17 mouse cellular contexts compared by ENCODE assay signal in genomic region chr7:127004122-127004875, GRCm38 (mm10). TPM values are rescaled to one million over a fixed set of nuclear protein-coding genes. Genes with fewer than 3 reads are reported as not detected.
A peak's percentile ranks its signal among the peaks of the same experiment; 100 is the strongest.
DNase-seq lines count a peak whose midpoint lies in the region; ATAC-seq and TF ChIP-seq lines count a peak whose summit lies in the region.
"Had no signal": no experiment of that assay in that cellular context is flagged by ENCODE, and none has a peak within 500 bp of the region (broad histone marks: within the 10 kb centered on the region; RNA-seq: fewer than 3 reads in every experiment).

No protein-coding gene starts in this region.

- H3K4me2 ChIP-seq in heart, postnatal 0 days (ENCODE audit: low read depth, low read length) = no peak overlapping the region
- H3K4me2 ChIP-seq in liver, postnatal 0 days (ENCODE audit: low read depth, low read length) = no peak overlapping the region
- no peak overlapping the region for H3K4me2 ChIP-seq in liver, embryonic 11.5 days
- H3K4me2 ChIP-seq: hindbrain, embryonic 15.5 days; liver, embryonic 15.5 days; midbrain, embryonic 12.5 days had no signal

- H3K4me3 ChIP-seq in heart, postnatal 0 days (ENCODE audit: low read depth, low read length) = no peak overlapping the region
- H3K4me3 ChIP-seq in liver, postnatal 0 days (ENCODE audit: low read depth, low read length) = no peak overlapping the region
- no peak overlapping the region for H3K4me3 ChIP-seq in liver, embryonic 11.5 days (ENCODE audit: low read depth, low read length)
- H3K4me3 ChIP-seq in ES-Bruce4 (ENCODE audit: low read depth, low read length) = no peak overlapping the region
- H3K4me3 ChIP-seq in small intestine, adult 2 months (ENCODE audit: low read depth, low read length) = no peak overlapping the region
- H3K4me3 ChIP-seq in thymus, adult 2 months (ENCODE audit: control insufficient read depth, insufficient read depth, low read length) = no peak overlapping the region
- H3K4me3 ChIP-seq: heart, embryonic 10.5 days; hindbrain, embryonic 15.5 days; liver, embryonic 15.5 days; midbrain, embryonic 12.5 days had no signal

- TF ChIP-seq EP300 in heart, postnatal 0 days (IDR thresholded peaks at IDR 0.05; ENCODE audit: low read depth) = no peak
- TF ChIP-seq EP300 in liver, postnatal 0 days (IDR thresholded peaks at IDR 0.05; ENCODE audit: low read depth) = no peak
- 0 out of 2 replicates have a peak, but pooled peaks have one; percentile 39 for TF ChIP-seq EP300 in ES-Bruce4 (IDR thresholded peaks at IDR 0.05; ENCODE audit: insufficient read depth, low read depth, low read length)

- peak; percentile 4; the same call in 1 of the 2 replicates for TF ChIP-seq CTCF in heart, postnatal 0 days (IDR thresholded peaks at IDR 0.05; ENCODE audit: low read depth)
- TF ChIP-seq CTCF in liver, postnatal 0 days (IDR thresholded peaks at IDR 0.05; ENCODE audit: low read depth) = peak; percentile 54
- TF ChIP-seq CTCF in ES-Bruce4 (IDR thresholded peaks at IDR 0.05; ENCODE audit: low read depth, low read length) = no peak
- TF ChIP-seq CTCF in small intestine, adult 2 months (IDR thresholded peaks at IDR 0.05; ENCODE audit: extremely low read depth, insufficient read length, insufficient replicate concordance, low read depth, low read length) = no peak
- no peak for TF ChIP-seq CTCF in thymus, adult 2 months (IDR thresholded peaks at IDR 0.05; ENCODE audit: borderline replicate concordance, control insufficient read depth, extremely low read depth, insufficient read depth, low read length, poor library complexity)

- no peaks in the 10 kb centered on the region for H3K27me3 ChIP-seq in heart, postnatal 0 days (ENCODE audit: control insufficient read depth, insufficient read depth, low read length)
- H3K27me3 ChIP-seq in liver, postnatal 0 days (ENCODE audit: insufficient read depth, low read length) = no peaks in the 10 kb centered on the region
- H3K27me3 ChIP-seq in liver, embryonic 11.5 days (replicated peaks; ENCODE audit: control insufficient read depth, insufficient read depth, low read length) = no peaks in the 10 kb centered on the region
- H3K27me3 ChIP-seq in ES-Bruce4 (ENCODE audit: control insufficient read depth, insufficient read depth, low read length, poor library complexity, severe bottlenecking) = no peaks in the 10 kb centered on the region
- no peaks in the 10 kb centered on the region for H3K27me3 ChIP-seq in small intestine, adult 2 months (ENCODE audit: control insufficient read depth, insufficient read depth, low read length)
- H3K27me3 ChIP-seq in thymus, adult 2 months (ENCODE audit: control insufficient read depth, insufficient read depth, low read length) = no peaks in the 10 kb centered on the region
- H3K27me3 ChIP-seq: hindbrain, embryonic 15.5 days; liver, embryonic 15.5 days; midbrain, embryonic 12.5 days; Patski had no signal

- no peak overlapping the region for H3K9ac ChIP-seq in heart, postnatal 0 days (replicated peaks; ENCODE audit: low read depth, low read length)
- H3K9ac ChIP-seq in liver, postnatal 0 days (replicated peaks) = no peak overlapping the region
- H3K9ac ChIP-seq in liver, embryonic 11.5 days (ENCODE audit: low read depth, low read length) = no peak overlapping the region
- 0 out of 2 replicates have a peak overlapping the region, but pooled peaks have one; percentile 34 for H3K9ac ChIP-seq in ES-Bruce4 (ENCODE audit: low read depth, poor library complexity, severe bottlenecking)
- H3K9ac ChIP-seq: hindbrain, embryonic 15.5 days; liver, embryonic 15.5 days; midbrain, embryonic 12.5 days had no signal

- H3K27ac ChIP-seq in heart, postnatal 0 days (ENCODE audit: low read depth) = no peak overlapping the region
- no peak overlapping the region for H3K27ac ChIP-seq in liver, postnatal 0 days (ENCODE audit: low read depth)
- H3K27ac ChIP-seq in liver, embryonic 11.5 days (ENCODE audit: low read depth, low read length) = no peak overlapping the region
- H3K27ac ChIP-seq in ES-Bruce4 (ENCODE audit: insufficient read depth, low read length) = peak overlapping the region; percentile 74
- H3K27ac ChIP-seq in small intestine, adult 2 months (ENCODE audit: insufficient read depth, low read depth, low read length) = peak overlapping the region; percentile 17
- no peak overlapping the region for H3K27ac ChIP-seq in thymus, adult 2 months (ENCODE audit: control insufficient read depth, insufficient read depth, low read length)
- H3K27ac ChIP-seq: heart, embryonic 10.5 days; hindbrain, embryonic 15.5 days; liver, embryonic 15.5 days; midbrain, embryonic 12.5 days had no signal

- H3K9me3 ChIP-seq in heart, postnatal 0 days (replicated peaks; ENCODE audit: control insufficient read depth, low read length) = no peaks in the 10 kb centered on the region
- no peaks in the 10 kb centered on the region for H3K9me3 ChIP-seq in liver, postnatal 0 days (ENCODE audit: low read length)
- no peaks in the 10 kb centered on the region for H3K9me3 ChIP-seq in liver, embryonic 11.5 days (ENCODE audit: control insufficient read depth, low read length)
- no peaks in the 10 kb centered on the region for H3K9me3 ChIP-seq in ES-Bruce4 (replicated peaks; ENCODE audit: control insufficient read depth, insufficient read depth, low read length, poor library complexity, severe bottlenecking)
- H3K9me3 ChIP-seq: heart, embryonic 10.5 days; hindbrain, embryonic 15.5 days; liver, embryonic 15.5 days; midbrain, embryonic 12.5 days had no signal

- H3K36me3 ChIP-seq in heart, postnatal 0 days (replicated peaks; ENCODE audit: control insufficient read depth, insufficient read depth, low read length) = peaks cover 6% of the 10 kb centered on the region
- H3K36me3 ChIP-seq in liver, postnatal 0 days (replicated peaks; ENCODE audit: insufficient read depth, low read length) = no peaks in the 10 kb centered on the region; the same call in 1 of the 2 replicates
- no peaks in the 10 kb centered on the region for H3K36me3 ChIP-seq in liver, embryonic 11.5 days (ENCODE audit: control insufficient read depth, insufficient read depth, low read length)
- no peaks in the 10 kb centered on the region for H3K36me3 ChIP-seq in ES-Bruce4 (ENCODE audit: control insufficient read depth, insufficient read depth, low read length, poor library complexity, severe bottlenecking)
- H3K36me3 ChIP-seq in small intestine, adult 2 months (ENCODE audit: control insufficient read depth, insufficient read depth, low read length) = peaks cover 24% of the 10 kb centered on the region
- no peaks in the 10 kb centered on the region for H3K36me3 ChIP-seq in thymus, adult 2 months (ENCODE audit: control insufficient read depth, insufficient read depth, low read length)
- H3K36me3 ChIP-seq: hindbrain, embryonic 15.5 days; liver, embryonic 15.5 days; midbrain, embryonic 12.5 days had no signal

- peaks cover 20% of the 10 kb centered on the region for H3K4me1 ChIP-seq in heart, postnatal 0 days (ENCODE audit: control insufficient read depth, insufficient read depth)
- peaks cover 21% of the 10 kb centered on the region for H3K4me1 ChIP-seq in liver, postnatal 0 days (ENCODE audit: insufficient read depth)
- H3K4me1 ChIP-seq in liver, embryonic 11.5 days (replicated peaks; ENCODE audit: control insufficient read depth, insufficient read depth, low read length) = peaks cover 12% of the 10 kb centered on the region
- peaks cover 4% of the 10 kb centered on the region for H3K4me1 ChIP-seq in ES-Bruce4 (ENCODE audit: control insufficient read depth, insufficient read depth, low read length)
- H3K4me1 ChIP-seq in small intestine, adult 2 months (ENCODE audit: control insufficient read depth, insufficient read depth, insufficient read length, low read length) = peaks cover 22% of the 10 kb centered on the region
- H3K4me1 ChIP-seq in thymus, adult 2 months (replicated peaks; ENCODE audit: control insufficient read depth, insufficient read depth, low read length) = peaks cover 10% of the 10 kb centered on the region; the same call in 1 of the 2 replicates
- H3K4me1 ChIP-seq: hindbrain, embryonic 15.5 days had no signal

- TF ChIP-seq POLR2A in ES-Bruce4 (IDR thresholded peaks at IDR 0.05; ENCODE audit: insufficient read depth, low read length) = no peak
- no peak for TF ChIP-seq POLR2A in small intestine, adult 2 months (IDR thresholded peaks at IDR 0.05; ENCODE audit: low read depth, low read length)
- TF ChIP-seq POLR2A in thymus, adult 2 months (IDR thresholded peaks at IDR 0.05; ENCODE audit: control insufficient read depth, extremely low read depth, insufficient read depth, low read length, poor library complexity) = no peak

- no peak for DNase-seq in heart, postnatal 0 days (ENCODE audit: low spot score)
- no peak for DNase-seq in heart, adult 11 months
- no peak for DNase-seq in liver, postnatal 0 days
- DNase-seq in liver, embryonic 11.5 days (ENCODE audit: low spot score) = no peak
- no peak for DNase-seq in thymus, adult 2 months
- DNase-seq: gastrocnemius, postnatal 10 days; heart, postnatal 14 days; kidney, postnatal 36 days; lung, postnatal 4 days had no signal

- 79% methylated on average over 4 of the region's 4 CpGs for WGBS in heart, postnatal 0 days
- WGBS in liver, postnatal 0 days (ENCODE audit: insufficient replicate concordance) = 87% methylated on average over 4 of the region's 4 CpGs
- 82% methylated on average over 4 of the region's 4 CpGs for WGBS in liver, embryonic 11.5 days
- WGBS in small intestine, adult 2 months = 43% methylated on average over 4 of the region's 4 CpGs
- 92% methylated on average over 4 of the region's 4 CpGs for WGBS in thymus, adult 2 months

- ATAC-seq in heart, postnatal 0 days (ENCODE audit: insufficient read depth, low read depth) = no peak
- ATAC-seq in liver, postnatal 0 days = no peak
- no peak for ATAC-seq in liver, embryonic 11.5 days (replicated peaks; ENCODE audit: low FRiP score)
- ATAC-seq: Patski had no signal

RNA-seq across cellular contexts. Expression of gene Mvp, which starts 10.1 kb away (rescaled TPM):
- total RNA-seq in heart, postnatal 0 days (2014; rRNA removed; ENCODE audit: low replicate concordance) = 24.2 and 32.5 TPM in 2 replicates
- 16.1 and 17.4 TPM in 2 replicates for polyA plus RNA-seq in heart, postnatal 0 days (2015; fragmentation: Nextera tagmentation; extraction: Ambion mirVana)
- 10.5 and 10.9 TPM in 2 replicates for polyA plus RNA-seq in liver, postnatal 0 days (2015; fragmentation: Nextera tagmentation; extraction: Ambion mirVana)
- polyA plus RNA-seq in liver, embryonic 11.5 days (2014; fragmentation: Nextera tagmentation; extraction: Ambion mirVana) = 8.3 and 9.4 TPM in 2 replicates
- polyA plus RNA-seq in ES-Bruce4 (2011; ENCODE audit: insufficient read depth, insufficient read length, low read depth, missing spikeins) = 17.9 and 18.8 TPM in 2 replicates
- 148 and 353 TPM in 2 replicates for polyA plus RNA-seq in small intestine, adult 2 months (2012; rRNA removed)
- polyA plus RNA-seq in thymus, adult 2 months (2012; rRNA removed) = 42.5 and 64.9 TPM in 2 replicates

RNA-seq across cellular contexts. Expression of gene Pagr1b, which starts 12.0 kb away (rescaled TPM):
- not detected in 2 replicates for total RNA-seq in heart, postnatal 0 days (2014; rRNA removed; ENCODE audit: low replicate concordance)
- polyA plus RNA-seq in heart, postnatal 0 days (2015; fragmentation: Nextera tagmentation; extraction: Ambion mirVana) = not detected in 2 replicates
- polyA plus RNA-seq in liver, postnatal 0 days (2015; fragmentation: Nextera tagmentation; extraction: Ambion mirVana) = 0.26 TPM in 1 of 2 replicates, not detected in the other
- polyA plus RNA-seq in liver, embryonic 11.5 days (2014; fragmentation: Nextera tagmentation; extraction: Ambion mirVana) = 0.41 TPM in 1 of 2 replicates, not detected in the other
- 22.1 and 26.6 TPM in 2 replicates for polyA plus RNA-seq in ES-Bruce4 (2011; ENCODE audit: insufficient read depth, insufficient read length, low read depth, missing spikeins)
- polyA plus RNA-seq in small intestine, adult 2 months (2012; rRNA removed) = 0.76 and 2.9 TPM in 2 replicates
- polyA plus RNA-seq in thymus, adult 2 months (2012; rRNA removed) = 5.4 and 6.2 TPM in 2 replicates
- total RNA-seq: heart, postnatal 14 days had no signal
- polyA plus RNA-seq: embryonic facial prominence, embryonic 14.5 days; heart, embryonic 10.5 days; hindbrain, embryonic 15.5 days; liver, embryonic 15.5 days had no signal

RNA-seq across cellular contexts. Expression of gene Pagr1a, which starts 12.9 kb away (rescaled TPM):
- total RNA-seq in heart, postnatal 0 days (2014; rRNA removed; ENCODE audit: low replicate concordance) = not detected in 2 replicates
- 21.7 and 44.8 TPM in 2 replicates for polyA plus RNA-seq in heart, postnatal 0 days (2015; fragmentation: Nextera tagmentation; extraction: Ambion mirVana)
- 12.2 and 13.8 TPM in 2 replicates for polyA plus RNA-seq in liver, postnatal 0 days (2015; fragmentation: Nextera tagmentation; extraction: Ambion mirVana)
- 45.6 and 75.0 TPM in 2 replicates for polyA plus RNA-seq in liver, embryonic 11.5 days (2014; fragmentation: Nextera tagmentation; extraction: Ambion mirVana)
- polyA plus RNA-seq in ES-Bruce4 (2011; ENCODE audit: insufficient read depth, insufficient read length, low read depth, missing spikeins) = 12.7 and 27.9 TPM in 2 replicates
- polyA plus RNA-seq in small intestine, adult 2 months (2012; rRNA removed) = 1.6 and 3.7 TPM in 2 replicates
- 11.9 and 12.7 TPM in 2 replicates for polyA plus RNA-seq in thymus, adult 2 months (2012; rRNA removed)

RNA-seq across cellular contexts. Expression of gene Gm42742, which starts 16.6 kb away (rescaled TPM):
- total RNA-seq in heart, postnatal 0 days (2014; rRNA removed; ENCODE audit: low replicate concordance) = 22.8 and 24.8 TPM in 2 replicates
- 5.7 and 44.5 TPM in 2 replicates for polyA plus RNA-seq in heart, postnatal 0 days (2015; fragmentation: Nextera tagmentation; extraction: Ambion mirVana)
- 4.5 and 7.8 TPM in 2 replicates for polyA plus RNA-seq in liver, postnatal 0 days (2015; fragmentation: Nextera tagmentation; extraction: Ambion mirVana)
- polyA plus RNA-seq in liver, embryonic 11.5 days (2014; fragmentation: Nextera tagmentation; extraction: Ambion mirVana) = 19.8 and 52.9 TPM in 2 replicates
- 2.2 and 23.9 TPM in 2 replicates for polyA plus RNA-seq in ES-Bruce4 (2011; ENCODE audit: insufficient read depth, insufficient read length, low read depth, missing spikeins)
- 9.5 and 26.4 TPM in 2 replicates for polyA plus RNA-seq in small intestine, adult 2 months (2012; rRNA removed)
- 103 and 113 TPM in 2 replicates for polyA plus RNA-seq in thymus, adult 2 months (2012; rRNA removed)

RNA-seq across cellular contexts. Expression of gene Prrt2, which starts 16.7 kb away (rescaled TPM):
- not detected in 2 replicates for total RNA-seq in heart, postnatal 0 days (2014; rRNA removed; ENCODE audit: low replicate concordance)
- 0.23 and 1.1 TPM in 2 replicates for polyA plus RNA-seq in heart, postnatal 0 days (2015; fragmentation: Nextera tagmentation; extraction: Ambion mirVana)
- 0.18 TPM in 1 of 2 replicates, not detected in the other for polyA plus RNA-seq in liver, postnatal 0 days (2015; fragmentation: Nextera tagmentation; extraction: Ambion mirVana)
- 4.5 and 5.4 TPM in 2 replicates for polyA plus RNA-seq in liver, embryonic 11.5 days (2014; fragmentation: Nextera tagmentation; extraction: Ambion mirVana)
- 3.5 and 6.7 TPM in 2 replicates for polyA plus RNA-seq in ES-Bruce4 (2011; ENCODE audit: insufficient read depth, insufficient read length, low read depth, missing spikeins)
- 1.3 and 2.7 TPM in 2 replicates for polyA plus RNA-seq in small intestine, adult 2 months (2012; rRNA removed)
- 49.7 and 53.1 TPM in 2 replicates for polyA plus RNA-seq in thymus, adult 2 months (2012; rRNA removed)

Comparison
In these comparisons a context has a peak if more than half of its experiments do, and no peak if none do; other contexts are left out.
1. H3K27ac ChIP-seq: peak in ES-Bruce4 (single experiment) and small intestine, adult 2 months (single experiment); none in heart, postnatal 0 days (single experiment), liver, postnatal 0 days (single experiment), liver, embryonic 11.5 days (single experiment) and thymus, adult 2 months (single experiment).
2. CTCF ChIP-seq: peak in heart, postnatal 0 days (single experiment) and liver, postnatal 0 days (single experiment); none in ES-Bruce4 (single experiment), small intestine, adult 2 months (single experiment) and thymus, adult 2 months (single experiment).